Mouse (Mus musculus): ENCODE results near the gene Xxylt1. TPM values are rescaled to one million over a fixed set of nuclear protein-coding genes. Genes with fewer than 3 reads are reported as not detected.

The Xxylt1 gene
- total and polyA plus RNA-seq, 3 experiments: 21.5 to 45.7 (median 35.1) TPM

DNA sequence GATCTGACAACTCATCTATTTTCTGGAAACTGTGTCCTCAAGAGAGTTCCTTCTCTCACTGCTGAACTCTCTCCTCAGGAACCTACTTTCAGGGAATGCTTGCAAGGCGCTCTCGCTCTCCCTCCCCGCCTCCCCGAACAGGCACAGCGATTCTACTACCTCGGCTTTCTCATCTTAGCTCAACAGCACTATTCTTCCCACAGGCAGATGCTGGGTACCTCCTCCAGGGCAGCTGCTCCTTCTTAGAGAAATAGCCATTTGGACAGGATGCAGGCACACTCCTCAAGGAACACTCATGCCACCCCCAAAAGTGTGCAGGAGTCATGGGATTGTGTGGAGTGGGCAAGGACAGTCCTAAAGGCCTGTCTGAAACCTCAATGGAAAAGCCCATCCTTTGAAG, 97.5 kb downstream of the Xxylt1 start:
- in situ Hi-C loops (cut with MboI; ENCODE audit: low pct_ligation_motif_present, low pct_unique_long_range_greater_than_20kb, low sequenced_read_pairs) (no loop called here), dilution Hi-C loops (cut with MboI; ENCODE audit: extremely low pct_ligation_motif_present, extremely low pct_unique_long_range_greater_than_20kb, low sequenced_read_pairs) (no loop called here)
- H3K27ac ChIP-seq (ENCODE audit: insufficient read depth, low read depth): no peak overlapping the region
- H3K4me2 ChIP-seq (ENCODE audit: insufficient read depth, low read depth, poor library complexity, severe bottlenecking): no peak overlapping the region
- no peak overlapping the region for H3K4me3 ChIP-seq (replicated peaks in 1 of 3; ENCODE audit: low read depth in 2 of 3, low read length in 2 of 3, poor library complexity in 1 of 3)
- H3K36me3 ChIP-seq (replicated peaks in 1 of 2; ENCODE audit: control insufficient read depth in 1 of 2, insufficient read depth in 1 of 2, low read length in 1 of 2): peaks cover 0 to 64% of the 10 kb centered on the region in 2 experiments
- TF ChIP-seq ETS1 (conservative IDR thresholded peaks at IDR 0.05; ENCODE audit: low read depth, low read length) (no peak), MEF2A (IDR thresholded peaks at IDR 0.05; ENCODE audit: borderline replicate concordance, low read depth, low read length) (no peak), CHD1 (IDR thresholded peaks at IDR 0.05; ENCODE audit: low read depth, low read length) (no peak), TBP (conservative IDR thresholded peaks at IDR 0.05; ENCODE audit: low read depth, low read length) (no peak), EP300 (IDR thresholded peaks at IDR 0.05; ENCODE audit: low read length) (no peak), RAD21 (IDR thresholded peaks at IDR 0.05; ENCODE audit: low read depth, low read length) (no peak), HCFC1 (IDR thresholded peaks at IDR 0.05; ENCODE audit: low read depth, low read length) (no peak), MXI1 (IDR thresholded peaks at IDR 0.05; ENCODE audit: low read depth, low read length) (no peak), MAFK (IDR thresholded peaks at IDR 0.05; ENCODE audit: insufficient replicate concordance, low read length) (no peak), MAX (IDR thresholded peaks at IDR 0.05; ENCODE audit: low read length) (no peak), NELFE (IDR thresholded peaks at IDR 0.05; ENCODE audit: low read depth, low read length) (no peak), BHLHE40 (IDR thresholded peaks at IDR 0.05; ENCODE audit: low read depth, low read length) (no peak), POLR2AphosphoS2 (IDR thresholded peaks at IDR 0.05; ENCODE audit: low read depth, low read length) (no peak)
- no peaks in the 10 kb centered on the region for H3K9me3 ChIP-seq (replicated peaks; ENCODE audit: low read length)
- no peaks in the 10 kb centered on the region for H3K27me3 ChIP-seq (replicated peaks)
- H3K9ac ChIP-seq (ENCODE audit: insufficient read depth, low read depth): no peak overlapping the region
- no peaks in the 10 kb centered on the region for H3K79me2 ChIP-seq (replicated peaks; ENCODE audit: control insufficient read depth, extremely low read depth, insufficient read depth, poor library complexity, severe bottlenecking)
- no peak for DNase-seq (ENCODE audit: extremely low read depth)
- peaks cover 3 to 26% of the 10 kb centered on the region in 2 experiments for H3K4me1 ChIP-seq (ENCODE audit: control insufficient read depth in 1 of 2, insufficient read depth in 2 of 2)

DNA sequence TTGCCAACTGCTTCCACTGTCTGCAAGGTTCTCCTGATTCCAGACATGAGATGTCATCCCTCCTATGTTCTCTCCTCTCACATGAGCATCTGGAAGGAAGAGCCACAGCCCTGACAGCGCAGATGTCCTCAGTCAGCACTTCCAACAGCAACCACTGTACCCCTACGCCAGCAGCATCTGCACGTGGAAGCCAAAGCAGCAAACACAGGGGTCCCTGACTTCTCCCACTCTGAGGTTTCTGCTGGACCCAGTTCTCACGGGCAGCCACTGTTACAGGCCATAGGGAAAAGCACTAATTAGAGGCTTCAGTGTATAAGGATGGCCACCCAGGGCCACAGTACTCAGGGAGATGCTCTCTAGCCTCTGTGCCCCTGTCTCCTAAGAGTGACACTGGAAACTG, 98.0 kb downstream of the Xxylt1 start:
- dilution Hi-C loops (cut with MboI; ENCODE audit: extremely low pct_ligation_motif_present, extremely low pct_unique_long_range_greater_than_20kb, low sequenced_read_pairs) (no loop called here), in situ Hi-C loops (cut with MboI; ENCODE audit: low pct_ligation_motif_present, low pct_unique_long_range_greater_than_20kb, low sequenced_read_pairs) (no loop called here)
- Histone ChIP-seq H3K4me3 (replicated peaks in 1 of 3; ENCODE audit: low read depth in 2 of 3, low read length in 2 of 3, poor library complexity in 1 of 3) (no peak overlapping the region), H3K27ac (ENCODE audit: insufficient read depth, low read depth) (no peak overlapping the region), H3K27me3 (replicated peaks) (no peaks in the 10 kb centered on the region), H3K4me1 (ENCODE audit: control insufficient read depth in 1 of 2, insufficient read depth in 2 of 2) (peaks cover 0 to 27% of the 10 kb centered on the region in 2 experiments; a peak in 2 of 4 replicates), H3K79me2 (replicated peaks; ENCODE audit: control insufficient read depth, extremely low read depth, insufficient read depth, poor library complexity, severe bottlenecking) (no peaks in the 10 kb centered on the region), H3K9me3 (replicated peaks; ENCODE audit: low read length) (no peaks in the 10 kb centered on the region), H3K9ac (ENCODE audit: insufficient read depth, low read depth) (no peak overlapping the region), H3K36me3 (replicated peaks in 1 of 2; ENCODE audit: control insufficient read depth in 1 of 2, insufficient read depth in 1 of 2, low read length in 1 of 2) (peaks cover 0 to 62% of the 10 kb centered on the region in 2 experiments), H3K4me2 (ENCODE audit: insufficient read depth, low read depth, poor library complexity, severe bottlenecking) (no peak overlapping the region)
- no peak for DNase-seq (ENCODE audit: extremely low read depth)
- TF ChIP-seq NRF1 (IDR thresholded peaks at IDR 0.05; ENCODE audit: low read depth, low read length) (no peak), ZNF384 (IDR thresholded peaks at IDR 0.05; ENCODE audit: low read depth, low read length) (no peak), ZMIZ1 (IDR thresholded peaks at IDR 0.05; ENCODE audit: low read depth, low read length) (no peak), PAX5 (IDR thresholded peaks at IDR 0.05; ENCODE audit: low read length) (no peak), BHLHE40 (IDR thresholded peaks at IDR 0.05; ENCODE audit: low read depth, low read length) (no peak), MYC (IDR thresholded peaks at IDR 0.05; ENCODE audit: low read depth, low read length) (no peak), ZKSCAN1 (IDR thresholded peaks at IDR 0.05; ENCODE audit: borderline replicate concordance, low read depth, low read length) (no peak), KAT2A (IDR thresholded peaks at IDR 0.05; ENCODE audit: insufficient replicate concordance, low read length) (no peak), E2F4 (IDR thresholded peaks at IDR 0.05; ENCODE audit: insufficient replicate concordance, low read depth, low read length) (no peak), IRF4 (IDR thresholded peaks at IDR 0.05; ENCODE audit: low read depth, low read length) (no peak), TBP (conservative IDR thresholded peaks at IDR 0.05; ENCODE audit: low read depth, low read length) (no peak), USF1 (IDR thresholded peaks at IDR 0.05; ENCODE audit: low read depth, low read length) (no peak), CHD2 (IDR thresholded peaks at IDR 0.05; ENCODE audit: low read length) (no peak), POLR2AphosphoS2 (IDR thresholded peaks at IDR 0.05; ENCODE audit: low read depth, low read length) (no peak), MXI1 (IDR thresholded peaks at IDR 0.05; ENCODE audit: low read depth, low read length) (no peak), MAFK (IDR thresholded peaks at IDR 0.05; ENCODE audit: insufficient replicate concordance, low read length) (no peak), MAZ (IDR thresholded peaks at IDR 0.05; ENCODE audit: low read depth, low read length) (no peak)
